Mouse (Mus musculus): ENCODE data around the gene Ipo4.

DNA sequence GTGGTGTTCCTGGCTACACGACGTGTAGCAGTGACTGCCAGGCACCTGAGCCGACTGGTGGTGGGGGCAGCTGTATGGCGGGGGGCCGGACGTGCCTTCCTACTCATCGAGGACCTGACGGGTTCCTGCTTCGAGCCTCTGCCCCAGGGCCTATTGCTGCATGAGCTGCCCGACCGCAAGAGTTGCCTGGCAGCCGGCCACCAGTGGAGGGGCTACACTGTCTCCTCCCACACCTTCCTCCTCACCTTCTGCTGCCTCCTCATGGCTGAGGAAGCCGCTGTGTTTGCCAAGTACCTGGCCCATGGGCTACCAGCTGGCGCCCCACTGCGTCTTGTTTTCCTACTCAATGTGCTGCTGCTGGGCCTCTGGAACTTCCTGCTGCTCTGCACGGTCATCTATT is 59.4 kb downstream of the Ipo4 start:
- TF ChIP-seq CTCF (IDR thresholded peaks at IDR 0.05; ENCODE audit: low read depth, low read length) (no peak), POLR2A (IDR thresholded peaks at IDR 0.05; ENCODE audit: extremely low read depth, insufficient read depth, low read length) (no peak)

All from liver, adult 2 months (tissue).